Mouse (Mus musculus) bone marrow macrophage, adult 2 months (primary cell): ENCODE measurements at regions not wholly inside any gene's neighbourhood (a gene's known extent, or its start where the extent isn't known, plus 50 kb on each side); places are given as distances from the start of the nearest gene placed in this dataset.

Source experiments
- H3K27ac ChIP-seq: 2 replicates; pipeline ENCODE4 v1.5.1; 2012; ENCODE audit warnings: low read depth, low read length; ENCODE audit not compliant: insufficient read depth
- H3K4me1 ChIP-seq: 2 replicates; pipeline ENCODE4 v1.6.1; 2012; ENCODE audit warnings: low read length; ENCODE audit not compliant: control insufficient read depth, insufficient read depth
- H3K4me3 ChIP-seq: 2 replicates; pipeline ENCODE4 v1.5.1; 2012; ENCODE audit warnings: mild to moderate bottlenecking, low read length, moderate library complexity; ENCODE audit not compliant: insufficient read depth
- CTCF ChIP-seq: IDR thresholded peaks from 2 replicates; pipeline ENCODE4 v1.5.1; 2012; ENCODE audit warnings: low read depth, mild to moderate bottlenecking, low read length, moderate library complexity
- POLR2A ChIP-seq: IDR thresholded peaks from 2 replicates; pipeline ENCODE4 v1.6.1; 2012; ENCODE audit warnings: mild to moderate bottlenecking, low read depth, low read length, borderline replicate concordance

- peaks cover 23% of the 10 kb centered on the region for H3K4me1 ChIP-seq
- H3K4me3 ChIP-seq, result no peak overlapping the region
- H3K27ac ChIP-seq, result no peak overlapping the region
- TF ChIP-seq CTCF (no peak), POLR2A (no peak)
These were observed 178.0 kb upstream of the Marcks start for GRCm38 (mm10) chr10:37316701-37317100.

GRCm38 (mm10) chr10:37315804-37316203 lies 177.1 kb upstream of the Marcks start:
- TF ChIP-seq POLR2A (no peak), CTCF (no peak)
- Histone ChIP-seq H3K4me3 (no peak overlapping the region), H3K27ac (no peak overlapping the region), H3K4me1 (peaks cover 17% of the 10 kb centered on the region)

- H3K4me3 ChIP-seq, result no peak overlapping the region
- TF ChIP-seq POLR2A, result no peak
- no peak for TF ChIP-seq CTCF
- H3K4me1 ChIP-seq, result peaks cover 9% of the 10 kb centered on the region
- H3K27ac ChIP-seq, result no peak overlapping the region
These were observed 176.2 kb upstream of the Marcks start for GRCm38 (mm10) chr10:37314746-37315430.

- H3K4me3 ChIP-seq, result no peak overlapping the region
- TF ChIP-seq CTCF, result no peak
- no peak for TF ChIP-seq POLR2A
- no peak overlapping the region for H3K27ac ChIP-seq
- 0 out of 2 replicates have a peak, but pooled peaks cover 2% of the 10 kb centered on the region for H3K4me1 ChIP-seq
These were observed 174.7 kb upstream of the Marcks start for GRCm38 (mm10) chr10:37313461-37313860.

GRCm38 (mm10) chr10:37310266-37310945 lies 171.7 kb upstream of the Marcks start:
- no peak overlapping the region for H3K4me3 ChIP-seq
- TF ChIP-seq POLR2A (no peak), CTCF (no peak)
- H3K4me1 ChIP-seq, result 0 out of 2 replicates have a peak, but pooled peaks cover 2% of the 10 kb centered on the region
- H3K27ac ChIP-seq, result no peak overlapping the region

GRCm38 (mm10) chr10:37304656-37305055 lies 165.9 kb upstream of the Marcks start:
- TF ChIP-seq POLR2A (no peak), CTCF (no peak)
- Histone ChIP-seq H3K4me1 (no peaks in the 10 kb centered on the region), H3K27ac (no peak overlapping the region), H3K4me3 (no peak overlapping the region)

- H3K4me1 ChIP-seq, result no peaks in the 10 kb centered on the region
- H3K4me3 ChIP-seq, result no peak overlapping the region
- H3K27ac ChIP-seq, result no peak overlapping the region
- TF ChIP-seq POLR2A (no peak), CTCF (no peak)
These were observed 161.6 kb upstream of the Marcks start for GRCm38 (mm10) chr10:37300181-37300889.

GRCm38 (mm10) chr10:37298689-37299421 lies 160.1 kb upstream of the Marcks start:
- no peak overlapping the region for H3K4me3 ChIP-seq
- H3K27ac ChIP-seq, result no peak overlapping the region
- TF ChIP-seq CTCF, result no peak
- no peak for TF ChIP-seq POLR2A
- no peaks in the 10 kb centered on the region for H3K4me1 ChIP-seq

- TF ChIP-seq POLR2A (no peak), CTCF (no peak)
- H3K27ac ChIP-seq, result no peak overlapping the region
- peaks cover 11% of the 10 kb centered on the region for H3K4me1 ChIP-seq
- no peak overlapping the region for H3K4me3 ChIP-seq
These were observed 155.5 kb upstream of the Marcks start for GRCm38 (mm10) chr10:37294231-37294630.

GRCm38 (mm10) chr10:37293292-37293691 lies 154.6 kb upstream of the Marcks start:
- no peak overlapping the region for H3K27ac ChIP-seq
- TF ChIP-seq POLR2A (no peak), CTCF (no peak)

More at GRCm38 (mm10) chr10:37293292-37293691, 154.6 kb upstream of the Marcks start:
- Histone ChIP-seq H3K4me3 (no peak overlapping the region), H3K4me1 (peaks cover 11% of the 10 kb centered on the region)
